Mouse (Mus musculus): Measurements from ENCODE around the gene Wdr66. TPM values are rescaled to one million over a fixed set of nuclear protein-coding genes. Genes with fewer than 3 reads are reported as not detected.
"Not testable (repeated sequence)": the region's sequence is repeated elsewhere in the genome, so short reads cannot be mapped to it uniquely, and the experiment has no call there.

Wdr66 gene
- 0.32 and 0.64 TPM in 2 replicates for polyA plus RNA-seq (2014; fragmentation: Nextera tagmentation; extraction: Ambion mirVana)

GRCm38 (mm10) chr5:123251834-123252233, at the start of gene Wdr66:
TSS of gene Wdr66 (plus strand) at chr5:123252102.
- 4% methylated on average over 18 of the region's 18 CpGs for WGBS (ENCODE audit: insufficient replicate concordance)
- Histone ChIP-seq H3K4me1 (ENCODE audit: control insufficient read depth, insufficient read depth, low read length) (no peaks in the 10 kb centered on the region), H3K27me3 (ENCODE audit: control insufficient read depth, insufficient read depth, low read length) (no peaks in the 10 kb centered on the region), H3K4me2 (peak within 1 kb of the TSS; percentile 59), H3K9ac (ENCODE audit: low read depth, low read length) (no peak within 1 kb of the TSS), H3K4me3 (ENCODE audit: low read depth, low read length) (no peak within 1 kb of the TSS), H3K9me3 (replicated peaks; ENCODE audit: control insufficient read depth, low read length) (no peaks in the 10 kb centered on the region), H3K36me3 (ENCODE audit: control insufficient read depth, insufficient read depth, low read length) (no peaks in the 10 kb centered on the region), H3K27ac (ENCODE audit: low read depth, low read length) (no peak within 1 kb of the TSS)
- no peak for ATAC-seq (replicated peaks; ENCODE audit: insufficient number of reproducible peaks, low FRiP score, low TSS enrichment)

GRCm38 (mm10) chr5:123202771-123203170, 49.1 kb upstream of the Wdr66 start:
- H3K9me3 ChIP-seq (replicated peaks; ENCODE audit: control insufficient read depth, low read length); H3K36me3 ChIP-seq (ENCODE audit: control insufficient read depth, insufficient read depth, low read length); H3K4me2 ChIP-seq; ATAC-seq (replicated peaks; ENCODE audit: insufficient number of reproducible peaks, low FRiP score, low TSS enrichment); H3K27ac ChIP-seq (ENCODE audit: low read depth, low read length); H3K4me3 ChIP-seq (ENCODE audit: low read depth, low read length); H3K9ac ChIP-seq (ENCODE audit: low read depth, low read length); H3K27me3 ChIP-seq (ENCODE audit: control insufficient read depth, insufficient read depth, low read length); H3K4me1 ChIP-seq (ENCODE audit: control insufficient read depth, insufficient read depth, low read length): not testable (repeated sequence)
- WGBS (ENCODE audit: insufficient replicate concordance): 46% methylated on average over 4 of the region's 4 CpGs

GRCm38 (mm10) chr5:123203591-123203990, 48.3 kb upstream of the Wdr66 start:
- H3K4me2 ChIP-seq; H3K4me3 ChIP-seq (ENCODE audit: low read depth, low read length); H3K36me3 ChIP-seq (ENCODE audit: control insufficient read depth, insufficient read depth, low read length); H3K9ac ChIP-seq (ENCODE audit: low read depth, low read length); ATAC-seq (replicated peaks; ENCODE audit: insufficient number of reproducible peaks, low FRiP score, low TSS enrichment); H3K27ac ChIP-seq (ENCODE audit: low read depth, low read length); H3K27me3 ChIP-seq (ENCODE audit: control insufficient read depth, insufficient read depth, low read length); H3K9me3 ChIP-seq (replicated peaks; ENCODE audit: control insufficient read depth, low read length); H3K4me1 ChIP-seq (ENCODE audit: control insufficient read depth, insufficient read depth, low read length): not testable (repeated sequence)
- WGBS (ENCODE audit: insufficient replicate concordance): 83% methylated on average over 7 of the region's 7 CpGs

- H3K4me3 ChIP-seq (ENCODE audit: low read depth, low read length); H3K9me3 ChIP-seq (replicated peaks; ENCODE audit: control insufficient read depth, low read length); H3K36me3 ChIP-seq (ENCODE audit: control insufficient read depth, insufficient read depth, low read length); ATAC-seq (replicated peaks; ENCODE audit: insufficient number of reproducible peaks, low FRiP score, low TSS enrichment); H3K4me1 ChIP-seq (ENCODE audit: control insufficient read depth, insufficient read depth, low read length); H3K4me2 ChIP-seq; H3K27ac ChIP-seq (ENCODE audit: low read depth, low read length); H3K9ac ChIP-seq (ENCODE audit: low read depth, low read length); H3K27me3 ChIP-seq (ENCODE audit: control insufficient read depth, insufficient read depth, low read length): not testable (repeated sequence)
- 65% methylated on average over 3 of the region's 5 CpGs for WGBS (ENCODE audit: insufficient replicate concordance)
Observed at GRCm38 (mm10) chr5:123222346-123223050, 29.4 kb upstream of the Wdr66 start.

GRCm38 (mm10) chr5:123223051-123223410, 28.9 kb upstream of the Wdr66 start:
- no peak overlapping the region for H3K9ac ChIP-seq (ENCODE audit: low read depth, low read length)
- no peak overlapping the region for H3K27ac ChIP-seq (ENCODE audit: low read depth, low read length)
- no peaks in the 10 kb centered on the region for H3K27me3 ChIP-seq (ENCODE audit: control insufficient read depth, insufficient read depth, low read length)
- H3K36me3 ChIP-seq (ENCODE audit: control insufficient read depth, insufficient read depth, low read length): no peaks in the 10 kb centered on the region
- no peaks in the 10 kb centered on the region for H3K9me3 ChIP-seq (replicated peaks; ENCODE audit: control insufficient read depth, low read length)
- no peaks in the 10 kb centered on the region for H3K4me1 ChIP-seq (ENCODE audit: control insufficient read depth, insufficient read depth, low read length)
- no peak for ATAC-seq (replicated peaks; ENCODE audit: insufficient number of reproducible peaks, low FRiP score, low TSS enrichment)
- WGBS (ENCODE audit: insufficient replicate concordance): 66% methylated on average over 4 of the region's 4 CpGs
- H3K4me2 ChIP-seq: no peak overlapping the region
- no peak overlapping the region for H3K4me3 ChIP-seq (ENCODE audit: low read depth, low read length)

- ATAC-seq (replicated peaks; ENCODE audit: insufficient number of reproducible peaks, low FRiP score, low TSS enrichment); H3K4me3 ChIP-seq (ENCODE audit: low read depth, low read length); H3K36me3 ChIP-seq (ENCODE audit: control insufficient read depth, insufficient read depth, low read length); H3K4me1 ChIP-seq (ENCODE audit: control insufficient read depth, insufficient read depth, low read length); H3K27me3 ChIP-seq (ENCODE audit: control insufficient read depth, insufficient read depth, low read length); H3K4me2 ChIP-seq; H3K9me3 ChIP-seq (replicated peaks; ENCODE audit: control insufficient read depth, low read length); H3K27ac ChIP-seq (ENCODE audit: low read depth, low read length); H3K9ac ChIP-seq (ENCODE audit: low read depth, low read length): not testable (repeated sequence)
- 56% methylated on average over 5 of the region's 6 CpGs for WGBS (ENCODE audit: insufficient replicate concordance)
Observed at GRCm38 (mm10) chr5:123223861-123224260, 28.0 kb upstream of the Wdr66 start.

- no peak overlapping the region for H3K9ac ChIP-seq (ENCODE audit: low read depth, low read length)
- WGBS (ENCODE audit: insufficient replicate concordance): 88% methylated on average over 7 of the region's 7 CpGs
Observed at GRCm38 (mm10) chr5:123226851-123227250, 25.1 kb upstream of the Wdr66 start.

GRCm38 (mm10) chr5:123227762-123228523, 24.0 kb upstream of the Wdr66 start:
- Histone ChIP-seq H3K4me1 (ENCODE audit: control insufficient read depth, insufficient read depth, low read length) (peaks cover 8% of the 10 kb centered on the region; the same call in 1 of the 2 replicates), H3K9me3 (replicated peaks; ENCODE audit: control insufficient read depth, low read length) (no peaks in the 10 kb centered on the region), H3K27me3 (ENCODE audit: control insufficient read depth, insufficient read depth, low read length) (no peaks in the 10 kb centered on the region), H3K36me3 (ENCODE audit: control insufficient read depth, insufficient read depth, low read length) (no peaks in the 10 kb centered on the region), H3K9ac (ENCODE audit: low read depth, low read length) (peak overlapping the region; percentile 89), H3K27ac (ENCODE audit: low read depth, low read length) (no peak overlapping the region), H3K4me3 (ENCODE audit: low read depth, low read length) (peak overlapping the region; percentile 87), H3K4me2 (peak overlapping the region; percentile 76)
- peak; percentile 76 for ATAC-seq (replicated peaks; ENCODE audit: insufficient number of reproducible peaks, low FRiP score, low TSS enrichment)
- 2% methylated on average over 42 of the region's 42 CpGs for WGBS (ENCODE audit: insufficient replicate concordance)

More at GRCm38 (mm10) chr5:123226851-123227250, 25.1 kb upstream of the Wdr66 start:
- H3K4me3 ChIP-seq (ENCODE audit: low read depth, low read length): no peak overlapping the region
- no peaks in the 10 kb centered on the region for H3K36me3 ChIP-seq (ENCODE audit: control insufficient read depth, insufficient read depth, low read length)
- H3K27ac ChIP-seq (ENCODE audit: low read depth, low read length): no peak overlapping the region
- H3K9me3 ChIP-seq (replicated peaks; ENCODE audit: control insufficient read depth, low read length): no peaks in the 10 kb centered on the region
- ATAC-seq (replicated peaks; ENCODE audit: insufficient number of reproducible peaks, low FRiP score, low TSS enrichment): no peak
- H3K27me3 ChIP-seq (ENCODE audit: control insufficient read depth, insufficient read depth, low read length): no peaks in the 10 kb centered on the region
- peaks cover 8% of the 10 kb centered on the region; the same call in 1 of the 2 replicates for H3K4me1 ChIP-seq (ENCODE audit: control insufficient read depth, insufficient read depth, low read length)
- H3K4me2 ChIP-seq: no peak overlapping the region
